Mouse (Mus musculus): ENCODE data around the gene Reps2.

GRCm38 (mm10) chrX:162666166-162666565 is 22.7 kb upstream of the Reps2 start:
- TF ChIP-seq GATA1 (IDR thresholded peaks at IDR 0.05; ENCODE audit: borderline replicate concordance, low read length) (no peak), FLI1 (IDR thresholded peaks at IDR 0.05; ENCODE audit: low read length) (no peak)

Measured in megakaryocyte, embryonic 14.5 days (primary cell).